Mouse (Mus musculus) lung, postnatal 36 days (tissue): Measurements from ENCODE around the gene Brwd1.
"Not testable (repeated sequence)": the region's sequence is repeated elsewhere in the genome, so short reads cannot be mapped to it uniquely, and the experiment has no call there.

Experiments used
- DNase-seq: peaks from one replicate; pipeline ENCODE4 v3.0.0; 2022; ENCODE audit warnings: mixed read lengths

Brwd1 gene

GRCm38 (mm10) chr16:95967455-95967854 is 114.9 kb downstream of the Brwd1 start:
- DNase-seq, result no peak

GRCm38 (mm10) chr16:95964427-95965023 is 117.8 kb downstream of the Brwd1 start:
- DNase-seq, result peak; percentile 78

- not testable (repeated sequence) for DNase-seq
Observed at GRCm38 (mm10) chr16:95961484-95961883, 120.8 kb downstream of the Brwd1 start.

GRCm38 (mm10) chr16:95960689-95961088 is 121.6 kb downstream of the Brwd1 start:
- not testable (repeated sequence) for DNase-seq

- no peak for DNase-seq
Observed at GRCm38 (mm10) chr16:95958080-95958479, 124.2 kb downstream of the Brwd1 start.

- no peak for DNase-seq
Observed at GRCm38 (mm10) chr16:95956618-95957017, 125.7 kb downstream of the Brwd1 start.

GRCm38 (mm10) chr16:95955716-95956346 is 126.5 kb downstream of the Brwd1 start:
- no peak for DNase-seq

GRCm38 (mm10) chr16:95954341-95954740 is 128.0 kb downstream of the Brwd1 start:
- DNase-seq, result no peak

GRCm38 (mm10) chr16:95953159-95953650 is 129.1 kb downstream of the Brwd1 start:
- DNase-seq, result no peak

GRCm38 (mm10) chr16:95951471-95951870 is 130.9 kb downstream of the Brwd1 start:
- DNase-seq, result no peak

- peak; percentile 91 for DNase-seq
Observed at GRCm38 (mm10) chr16:95945389-95946311, 136.7 kb downstream of the Brwd1 start.

GRCm38 (mm10) chr16:95943186-95943585 is 139.1 kb downstream of the Brwd1 start:
- no peak for DNase-seq
